Mouse (Mus musculus): ENCODE data around the gene Gpr146.

- no peak for TF ChIP-seq CTCF (IDR thresholded peaks at IDR 0.05; ENCODE audit: low read depth, low read length)
- no peak for TF ChIP-seq POLR2A (IDR thresholded peaks at IDR 0.05; ENCODE audit: extremely low read depth, insufficient read depth, low read length)
These were observed 18.0 kb downstream of the Gpr146 start for GRCm38 (mm10) chr5:139395528-139395927.
